Mouse (Mus musculus): ENCODE measurements around the gene Slc4a1. TPM values are rescaled to one million over a fixed set of nuclear protein-coding genes. Genes with fewer than 3 reads are reported as not detected.

Gene Slc4a1
- polyA plus RNA-seq, 3 experiments from 2014 or later, result 0.08 TPM; not detected in 2

Other genes starting within 250 kb of the Slc4a1 start
- under 1 TPM in 1 of 3 experiments, not detected in 2; 0.28 TPM for gene Nags, start 220.7 kb downstream of the Slc4a1 start, polyA plus RNA-seq (2017; shearing (Covaris generic))
- gene Tmem101, start 209.8 kb downstream of the Slc4a1 start, polyA plus RNA-seq (2017; shearing (Covaris generic)), result 10 to 100 TPM; 11.9 to 15.3 (median 13.9) TPM
- 10 to 100 TPM; 58.3 to 99.6 (median 68.0) TPM for gene Lsm12, start 180.9 kb downstream of the Slc4a1 start, polyA plus RNA-seq (2017; shearing (Covaris generic))
- 10 to 100 TPM; 18.7 to 39.7 (median 37.9) TPM for gene G6pc3, start 176.6 kb downstream of the Slc4a1 start, polyA plus RNA-seq (2017; shearing (Covaris generic))
- gene Hdac5, start 136.0 kb downstream of the Slc4a1 start, polyA plus RNA-seq (2017; shearing (Covaris generic)), result 1 to 10 TPM; 6.8 to 8.2 (median 7.7) TPM
- 1 to 10 TPM in 2 of 3 experiments, under 1 TPM in 1; 0.95 to 7.0 (median 1.5) TPM for gene BC030867, start 117.3 kb downstream of the Slc4a1 start, polyA plus RNA-seq (2017; shearing (Covaris generic))
- not detected for gene Asb16, start 97.5 kb downstream of the Slc4a1 start, polyA plus RNA-seq (2017; shearing (Covaris generic))
- gene Tmub2, start 81.3 kb downstream of the Slc4a1 start, polyA plus RNA-seq (2017; shearing (Covaris generic)), result 10 to 100 TPM; 43.1 to 61.2 (median 51.8) TPM
- 1 to 10 TPM; 6.5 to 8.0 (median 6.9) TPM for gene Atxn7l3, start 69.6 kb downstream of the Slc4a1 start, polyA plus RNA-seq (2017; shearing (Covaris generic))
- gene Ubtf, start 46.5 kb downstream of the Slc4a1 start, polyA plus RNA-seq (2017; shearing (Covaris generic)), result 10 to 100 TPM; 42.5 to 45.0 (median 44.6) TPM
- 1 to 10 TPM; 1.8 to 3.2 (median 2.0) TPM for gene Rundc3a, start 27.2 kb upstream of the Slc4a1 start, polyA plus RNA-seq (2017; shearing (Covaris generic))
- gene Slc25a39, start 41.7 kb upstream of the Slc4a1 start, polyA plus RNA-seq (2017; shearing (Covaris generic)), result 10 to 100 TPM; 40.1 to 61.9 (median 53.3) TPM
- 10 to 100 TPM; 21.8 to 32.1 (median 26.1) TPM for gene Grn, start 64.1 kb upstream of the Slc4a1 start, polyA plus RNA-seq (2017; shearing (Covaris generic))
- not detected for gene Fam171a2, start 81.5 kb upstream of the Slc4a1 start, polyA plus RNA-seq (2017; shearing (Covaris generic))
- gene Itga2b, start 103.9 kb upstream of the Slc4a1 start, polyA plus RNA-seq (2017; shearing (Covaris generic)), result 1 to 10 TPM in 1 of 3 experiments, under 1 TPM in 2; 0.45 to 2.0 (median 0.94) TPM
- gene Gpatch8, start 190.2 kb upstream of the Slc4a1 start, polyA plus RNA-seq (2017; shearing (Covaris generic)), result 10 to 100 TPM; 58.6 to 77.0 (median 60.5) TPM
- not detected for gene Gm11627, start 213.3 kb upstream of the Slc4a1 start, polyA plus RNA-seq (2017; shearing (Covaris generic))
- gene Fzd2, start 238.2 kb upstream of the Slc4a1 start, polyA plus RNA-seq (2017; shearing (Covaris generic)), result not detected

All from inflammation-experienced regulatory T-cells, adult 6 months (primary cell).